Mouse (Mus musculus): Measurements from ENCODE around the gene Cox18. TPM values are rescaled to one million over a fixed set of nuclear protein-coding genes. Genes with fewer than 3 reads are reported as not detected.
"Not testable (repeated sequence)": the region's sequence is repeated elsewhere in the genome, so short reads cannot be mapped to it uniquely, and the experiment has no call there.

Cox18 gene
- polyA plus RNA-seq (2015; fragmentation: Nextera tagmentation; extraction: Ambion mirVana), result 35.5 and 36.1 TPM in 2 replicates

DNA sequence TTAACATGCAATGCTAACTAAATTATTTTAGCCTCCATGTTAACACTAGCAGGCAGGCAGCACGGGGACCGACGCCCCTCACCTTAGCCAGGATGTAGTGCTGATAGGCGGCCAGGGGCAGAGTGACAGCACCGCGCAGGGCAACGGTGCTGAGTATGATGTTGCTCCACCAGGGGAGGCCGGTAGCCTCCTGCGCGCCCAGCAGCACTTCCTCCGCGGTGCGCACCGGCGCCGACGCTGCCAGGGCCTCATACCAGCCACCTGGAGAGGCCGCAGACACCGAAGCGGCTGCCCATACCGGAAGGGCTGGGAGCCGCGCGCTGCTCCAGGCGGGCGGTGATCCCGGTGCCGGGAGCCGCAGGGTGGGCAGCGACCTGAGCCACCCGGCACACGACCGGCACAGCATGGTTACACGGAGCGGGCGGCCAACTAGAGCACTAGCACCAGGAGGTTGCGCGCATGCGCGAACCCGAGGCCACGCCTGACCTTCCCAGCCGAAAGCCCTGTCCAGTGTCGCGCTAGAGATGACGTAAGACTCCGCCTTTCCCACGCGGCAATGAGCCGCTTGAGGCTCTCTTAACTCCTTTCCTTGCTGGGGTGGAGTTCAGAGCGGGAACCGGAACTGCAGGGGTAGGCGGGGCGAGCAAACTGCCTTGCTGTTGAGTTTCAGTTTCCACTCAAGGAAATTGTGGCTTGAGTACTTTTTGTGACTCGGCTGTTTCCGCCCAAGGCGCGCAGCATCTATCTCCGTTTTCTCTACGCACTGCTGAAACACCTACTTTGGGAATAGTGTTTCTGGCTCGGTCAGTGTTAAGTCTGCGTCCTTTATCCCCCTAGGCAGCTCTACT lies at the start of gene Cox18:
TSS of gene Cox18 (minus strand) at position 468 of the 848 bp plus-strand sequence.
- Histone ChIP-seq H3K27ac (peak within 1 kb of the TSS; percentile 93), H3K4me3 (peak within 1 kb of the TSS; percentile 95), H3K36me3 (replicated peaks) (peaks cover 21% of the 10 kb centered on the region), H3K9me3 (no peaks in the 10 kb centered on the region), H3K4me1 (peaks cover 10% of the 10 kb centered on the region), H3K9ac (peak within 1 kb of the TSS; percentile 88), H3K4me2 (peak within 1 kb of the TSS; percentile 83), H3K27me3 (replicated peaks) (no peaks in the 10 kb centered on the region)
- WGBS, result under 1% methylated on average over 62 of the region's 62 CpGs
- ATAC-seq (replicated peaks), result peak; percentile 98

GRCm38 (mm10) chr5:90262230-90262629 lies 38.4 kb upstream of the Cox18 start:
- ATAC-seq (replicated peaks); H3K4me2 ChIP-seq; H3K9ac ChIP-seq; H3K27me3 ChIP-seq (replicated peaks); H3K4me1 ChIP-seq; H3K4me3 ChIP-seq; H3K27ac ChIP-seq; H3K9me3 ChIP-seq: not testable (repeated sequence)
- H3K36me3 ChIP-seq (replicated peaks), result peaks cover 24% of the 10 kb centered on the region
- 85% methylated on average over 2 of the region's 2 CpGs for WGBS

DNA sequence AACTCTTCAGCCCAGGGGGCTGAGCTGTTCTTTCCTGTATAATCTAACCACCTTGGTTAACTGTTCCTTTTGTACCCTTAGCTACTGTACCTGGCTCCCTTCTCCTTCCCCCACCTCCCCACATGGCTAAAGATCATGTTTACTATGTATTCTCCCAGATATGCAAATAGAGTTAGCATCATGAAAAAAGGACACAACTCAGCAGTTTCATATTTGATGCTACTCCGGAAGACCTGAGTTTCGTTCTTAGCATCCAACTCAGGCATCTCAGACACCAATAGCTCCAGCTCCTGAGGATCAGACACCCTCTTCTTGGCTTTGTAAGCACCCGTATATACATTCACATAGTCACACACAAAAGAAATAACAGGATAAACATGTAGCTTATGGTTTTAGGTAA lies 33.2 kb upstream of the Cox18 start:
- 95% methylated on average over 3 of the region's 3 CpGs for WGBS
- Histone ChIP-seq H3K4me3 (no peak overlapping the region), H3K27ac (no peak overlapping the region), H3K9ac (no peak overlapping the region), H3K36me3 (replicated peaks) (peaks cover 47% of the 10 kb centered on the region), H3K4me2 (no peak overlapping the region), H3K4me1 (no peaks in the 10 kb centered on the region), H3K9me3 (no peaks in the 10 kb centered on the region), H3K27me3 (replicated peaks) (no peaks in the 10 kb centered on the region)
- ATAC-seq (replicated peaks), result no peak

DNA sequence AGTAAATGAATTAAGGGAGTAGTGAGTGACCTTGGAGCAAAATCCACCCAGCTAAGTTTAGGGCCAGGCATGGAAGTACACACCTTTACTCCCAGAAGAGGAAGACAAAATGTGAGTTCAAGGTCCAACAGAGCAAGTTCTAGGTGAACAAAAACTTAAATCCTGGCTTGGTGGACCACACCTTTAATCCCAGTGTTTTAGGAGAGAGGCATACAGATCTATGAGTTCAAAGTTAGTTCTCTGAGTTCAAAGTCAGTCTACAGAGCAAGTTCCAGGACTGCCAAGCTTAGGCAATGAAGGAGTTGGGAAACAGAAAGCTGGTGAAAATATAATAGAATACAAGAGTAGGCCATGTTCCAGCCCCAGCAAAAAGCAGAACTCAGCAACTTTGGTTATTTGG lies 23.7 kb upstream of the Cox18 start:
- H3K27me3 ChIP-seq (replicated peaks), result no peaks in the 10 kb centered on the region
- no peak overlapping the region for H3K27ac ChIP-seq

DNA sequence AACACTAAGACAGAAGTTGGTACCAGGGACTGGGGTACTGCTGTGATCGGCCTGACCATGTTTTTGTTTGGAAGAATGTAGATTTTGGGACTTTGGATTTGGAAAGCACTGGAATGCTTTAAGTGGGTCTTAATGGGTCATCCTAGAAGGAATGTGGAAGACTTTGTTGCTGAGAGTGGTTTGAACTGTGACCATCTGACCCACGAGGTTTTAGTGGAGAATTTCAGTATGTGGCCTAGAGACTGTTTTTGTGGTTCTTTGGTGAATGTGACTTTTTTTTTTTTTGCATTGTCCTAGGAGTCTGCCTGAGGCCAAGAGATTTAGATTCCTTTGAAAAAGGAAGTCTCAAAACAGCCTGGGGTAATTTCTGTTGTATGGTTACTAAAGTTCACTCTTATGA lies 23.2 kb upstream of the Cox18 start:
- Histone ChIP-seq H3K4me2 (no peak overlapping the region), H3K9ac (no peak overlapping the region), H3K4me1 (no peaks in the 10 kb centered on the region), H3K9me3 (no peaks in the 10 kb centered on the region), H3K27ac (no peak overlapping the region), H3K36me3 (replicated peaks) (peaks cover 62% of the 10 kb centered on the region), H3K27me3 (replicated peaks) (no peaks in the 10 kb centered on the region), H3K4me3 (no peak overlapping the region)
- WGBS, result 87% methylated on average over 2 of the region's 2 CpGs
- no peak for ATAC-seq (replicated peaks)

More for the DNA sequence above, 23.7 kb upstream of the Cox18 start:
- Histone ChIP-seq H3K4me3 (no peak overlapping the region), H3K9ac (no peak overlapping the region), H3K9me3 (no peaks in the 10 kb centered on the region), H3K4me2 (no peak overlapping the region), H3K36me3 (replicated peaks) (peaks cover 62% of the 10 kb centered on the region), H3K4me1 (no peaks in the 10 kb centered on the region)
- no peak for ATAC-seq (replicated peaks)

DNA sequence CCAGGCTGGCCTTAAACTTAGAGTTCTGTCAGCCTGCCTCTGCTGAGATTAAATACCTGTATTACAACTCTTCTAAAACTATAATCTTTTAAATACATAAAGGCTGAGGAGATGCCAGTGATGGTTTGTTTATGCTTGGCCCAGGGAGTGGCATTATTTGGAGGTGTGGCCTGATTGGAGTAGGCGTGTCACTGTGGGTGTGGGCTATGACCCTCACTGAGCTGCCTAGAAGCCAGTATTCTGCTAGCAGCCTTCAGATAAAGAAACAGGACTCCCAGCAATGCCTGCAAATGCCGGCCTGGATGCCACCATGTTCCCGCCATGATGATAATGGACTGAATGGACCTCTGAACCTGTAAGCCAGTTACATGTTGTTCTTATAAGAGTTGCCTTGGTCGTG lies 22.8 kb upstream of the Cox18 start:
- Histone ChIP-seq H3K27me3 (replicated peaks) (no peaks in the 10 kb centered on the region), H3K9ac (no peak overlapping the region), H3K4me3 (no peak overlapping the region), H3K36me3 (replicated peaks) (peaks cover 61% of the 10 kb centered on the region), H3K9me3 (no peaks in the 10 kb centered on the region), H3K4me1 (no peaks in the 10 kb centered on the region), H3K27ac (no peak overlapping the region), H3K4me2 (no peak overlapping the region)
- WGBS, result 93% methylated on average over 4 of the region's 4 CpGs
- no peak for ATAC-seq (replicated peaks)

GRCm38 (mm10) chr5:90245416-90245815 lies 21.6 kb upstream of the Cox18 start:
- Histone ChIP-seq H3K4me2 (no peak overlapping the region), H3K27ac (no peak overlapping the region), H3K9ac (no peak overlapping the region), H3K36me3 (replicated peaks) (peaks cover 55% of the 10 kb centered on the region), H3K4me1 (no peaks in the 10 kb centered on the region), H3K9me3 (no peaks in the 10 kb centered on the region), H3K27me3 (replicated peaks) (no peaks in the 10 kb centered on the region), H3K4me3 (no peak overlapping the region)
- no peak for ATAC-seq (replicated peaks)
- 80% methylated on average over 4 of the region's 4 CpGs for WGBS

DNA sequence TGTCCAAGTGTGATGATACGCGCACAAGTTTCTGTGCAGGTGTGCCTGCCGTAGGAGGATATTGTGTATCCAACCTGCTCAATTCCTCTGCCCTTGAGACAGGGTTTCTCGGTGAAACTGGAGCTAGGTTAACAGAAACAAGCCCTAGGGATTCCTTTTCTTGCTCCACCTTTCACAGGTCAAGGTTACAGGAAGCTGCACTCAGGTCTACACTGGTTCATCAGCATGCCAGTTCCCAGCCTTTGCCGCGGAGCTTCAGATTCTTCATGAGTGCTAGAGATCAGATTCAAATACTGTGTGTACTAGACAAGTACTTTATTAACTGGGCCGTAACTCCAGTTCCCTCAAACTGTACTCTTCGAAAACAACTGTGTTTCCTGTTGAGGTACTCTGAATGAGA lies 11.4 kb upstream of the Cox18 start:
- no peaks in the 10 kb centered on the region for H3K27me3 ChIP-seq (replicated peaks)
- H3K9ac ChIP-seq, result no peak overlapping the region
- no peak overlapping the region for H3K4me3 ChIP-seq
- H3K27ac ChIP-seq, result no peak overlapping the region
- no peak overlapping the region for H3K4me2 ChIP-seq
- H3K9me3 ChIP-seq, result no peaks in the 10 kb centered on the region
- 95% methylated on average over 8 of the region's 8 CpGs for WGBS
- H3K4me1 ChIP-seq, result no peaks in the 10 kb centered on the region
- H3K36me3 ChIP-seq (replicated peaks), result peaks cover 50% of the 10 kb centered on the region
- ATAC-seq (replicated peaks), result no peak

GRCm38 (mm10) chr5:90233305-90233704 lies 9.5 kb upstream of the Cox18 start:
- Histone ChIP-seq H3K4me3 (no peak overlapping the region), H3K9ac (no peak overlapping the region), H3K27me3 (replicated peaks) (no peaks in the 10 kb centered on the region), H3K4me2 (no peak overlapping the region), H3K27ac (no peak overlapping the region), H3K4me1 (no peaks in the 10 kb centered on the region), H3K9me3 (no peaks in the 10 kb centered on the region), H3K36me3 (replicated peaks) (peaks cover 51% of the 10 kb centered on the region)
- 93% methylated on average over 4 of the region's 4 CpGs for WGBS
- no peak for ATAC-seq (replicated peaks)

GRCm38 (mm10) chr5:90229760-90230159 lies 6.0 kb upstream of the Cox18 start:
- Histone ChIP-seq H3K27me3 (replicated peaks) (no peaks in the 10 kb centered on the region), H3K4me2 (no peak overlapping the region), H3K4me3 (no peak overlapping the region), H3K9me3 (no peaks in the 10 kb centered on the region), H3K36me3 (replicated peaks) (peaks cover 50% of the 10 kb centered on the region), H3K9ac (no peak overlapping the region), H3K27ac (no peak overlapping the region), H3K4me1 (no peaks in the 10 kb centered on the region)
- 90% methylated on average over 2 of the region's 2 CpGs for WGBS
- no peak for ATAC-seq (replicated peaks)

DNA sequence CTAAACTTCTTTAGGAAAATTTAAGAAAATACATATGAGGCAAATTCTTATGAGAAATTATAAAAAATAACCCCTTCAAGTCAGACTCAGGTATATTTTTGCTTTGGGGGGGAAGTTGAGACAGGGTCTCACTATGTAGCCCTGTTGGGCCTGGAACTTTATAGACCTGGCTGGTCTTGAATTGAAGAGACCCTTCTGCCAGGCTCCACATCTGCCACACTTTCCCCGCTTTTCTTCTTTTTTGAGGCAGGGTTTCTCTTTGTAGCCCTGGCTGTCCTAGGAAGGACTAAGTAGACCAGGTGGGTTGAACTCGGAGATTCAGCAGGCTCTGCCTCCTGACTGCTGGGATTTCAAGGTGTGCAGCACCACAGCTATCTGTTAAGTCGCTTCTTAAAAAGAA lies 2.9 kb upstream of the Cox18 start:
- H3K4me3 ChIP-seq, result no peak overlapping the region
- whole genome bisulfite sequencing, result 95% methylated on average over 3 of the region's 3 CpGs
- no peak overlapping the region for H3K27ac ChIP-seq
- H3K4me1 ChIP-seq, result peaks cover 10% of the 10 kb centered on the region
- peaks cover 31% of the 10 kb centered on the region for H3K36me3 ChIP-seq (replicated peaks)
- no peaks in the 10 kb centered on the region for H3K27me3 ChIP-seq (replicated peaks)
- no peak overlapping the region for H3K9ac ChIP-seq
- no peaks in the 10 kb centered on the region for H3K9me3 ChIP-seq
- H3K4me2 ChIP-seq, result no peak overlapping the region
- no peak for ATAC-seq (replicated peaks)

DNA sequence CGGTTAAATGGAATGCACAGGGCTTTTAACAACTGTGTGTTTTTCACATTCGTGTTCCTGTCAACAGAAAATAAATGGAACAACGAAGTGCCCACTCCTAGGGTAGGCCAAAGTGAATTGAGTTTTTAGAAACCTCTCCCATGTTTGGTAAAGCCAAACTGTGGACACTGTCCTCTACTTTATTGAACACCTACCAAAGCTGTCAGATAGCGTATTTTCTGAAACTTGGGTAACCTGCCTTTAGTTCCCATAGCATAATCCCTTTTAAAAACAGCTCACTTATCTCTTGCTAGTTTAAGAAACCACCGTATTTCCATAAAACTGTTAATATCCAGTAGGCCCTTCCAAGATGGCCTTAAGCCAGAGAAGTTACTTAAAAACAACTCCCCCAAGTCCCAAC lies 929 bp upstream of the Cox18 start:
- ATAC-seq (replicated peaks), result no peak

GRCm38 (mm10) chr5:90222937-90223336 lies 864 bp downstream of the Cox18 start:
- WGBS, result 32% methylated on average over 3 of the region's 3 CpGs
- H3K9me3 ChIP-seq, result no peaks in the 10 kb centered on the region
- H3K27me3 ChIP-seq (replicated peaks), result no peaks in the 10 kb centered on the region
- H3K9ac ChIP-seq, result peak overlapping the region; percentile 88
- peaks cover 16% of the 10 kb centered on the region for H3K36me3 ChIP-seq (replicated peaks)
- H3K4me1 ChIP-seq, result peaks cover 10% of the 10 kb centered on the region
- 0 out of 2 replicates have a peak, but pooled peaks have one; percentile 4 for ATAC-seq (replicated peaks)
- H3K4me3 ChIP-seq, result peak overlapping the region; percentile 95
- peak overlapping the region; percentile 83 for H3K4me2 ChIP-seq
- peak overlapping the region; percentile 93; the same call in 1 of the 2 replicates for H3K27ac ChIP-seq

More for the DNA sequence above, 929 bp upstream of the Cox18 start:
- no peak overlapping the region for H3K4me3 ChIP-seq
- H3K36me3 ChIP-seq (replicated peaks), result peaks cover 24% of the 10 kb centered on the region
- no peaks in the 10 kb centered on the region for H3K27me3 ChIP-seq (replicated peaks)
- H3K4me2 ChIP-seq, result no peak overlapping the region
- H3K4me1 ChIP-seq, result peaks cover 10% of the 10 kb centered on the region
- 87% methylated on average over 5 of the region's 5 CpGs for WGBS
- H3K27ac ChIP-seq, result no peak overlapping the region
- no peaks in the 10 kb centered on the region for H3K9me3 ChIP-seq
- no peak overlapping the region for H3K9ac ChIP-seq
